Mouse (Mus musculus) splenic B cell, adult 2 months (primary cell): ENCODE measurements around the gene Herc4.
"Not testable (repeated sequence)": the region's sequence is repeated elsewhere in the genome, so short reads cannot be mapped to it uniquely, and the experiment has no call there.

Experiments
- DNase-seq: peaks from one replicate; pipeline ENCODE4 v3.0.0-alpha.2; 2011; ENCODE audit warnings: low read depth, low spot score
- H3K27me3 ChIP-seq: 2 replicates; pipeline ENCODE4 v1.6.1; 2012; ENCODE audit warnings: mild to moderate bottlenecking, low read length, moderate library complexity, mixed read lengths; ENCODE audit not compliant: control insufficient read depth, poor library complexity, insufficient read depth, severe bottlenecking
- H3K36me3 ChIP-seq: 2 replicates; pipeline ENCODE4 v1.6.1; 2012; ENCODE audit warnings: mild to moderate bottlenecking, low read length, moderate library complexity, mixed read lengths; ENCODE audit not compliant: control insufficient read depth, poor library complexity, insufficient read depth, severe bottlenecking

The Herc4 gene

GRCm38 (mm10) chr10:63351099-63351498 is 107.5 kb downstream of the Herc4 start:
- not testable (repeated sequence) for H3K27me3 ChIP-seq, H3K36me3 ChIP-seq, DNase-seq

GRCm38 (mm10) chr10:63352111-63352510 is 108.5 kb downstream of the Herc4 start:
- Histone ChIP-seq H3K36me3 (no peaks in the 10 kb centered on the region), H3K27me3 (no peaks in the 10 kb centered on the region)
- DNase-seq: no peak

GRCm38 (mm10) chr10:63360502-63360901 is 116.9 kb downstream of the Herc4 start:
- H3K36me3 ChIP-seq: no peaks in the 10 kb centered on the region
- no peak for DNase-seq
- H3K27me3 ChIP-seq: no peaks in the 10 kb centered on the region

GRCm38 (mm10) chr10:63365918-63366455 is 122.4 kb downstream of the Herc4 start:
- DNase-seq: no peak
- H3K27me3 ChIP-seq: no peaks in the 10 kb centered on the region
- no peaks in the 10 kb centered on the region for H3K36me3 ChIP-seq

GRCm38 (mm10) chr10:63367386-63367785 is 123.8 kb downstream of the Herc4 start:
- no peak for DNase-seq
- Histone ChIP-seq H3K27me3 (no peaks in the 10 kb centered on the region), H3K36me3 (no peaks in the 10 kb centered on the region)
